Mouse (Mus musculus) liver, embryonic 14.5 days (tissue): Measurements from ENCODE around the gene Thsd4. TPM values are rescaled to one million over a fixed set of nuclear protein-coding genes. Genes with fewer than 3 reads are reported as not detected.

Experiments used
- ATAC-seq: fragments of 200-750 bp; cut with Nextera tagmentation; 2 replicates; pipeline ENCODE4 v1.8.0; 2017; ENCODE audit warnings: moderate number of reproducible peaks, mild to moderate bottlenecking, moderate library complexity; ENCODE audit not compliant: insufficient read depth
- DNase-seq, 3 experiments: peaks; one replicate each; pipeline ENCODE4 v3.0.0-alpha.2; 2012 to 2013; ENCODE audit warnings: low read depth in 3 of 3, low spot score in 3 of 3
- H3K27ac ChIP-seq: fragments of 300-500 bp; sonication (generic); 2 replicates; pipeline ENCODE4 v1.5.1; 2014; ENCODE audit warnings: moderate library complexity, mild to moderate bottlenecking, control low read depth, inconsistent platforms
- H3K27me3 ChIP-seq: fragments of 300-500 bp; sonication (generic); 2 replicates; pipeline ENCODE4 v1.6.1; 2014; ENCODE audit warnings: mild to moderate bottlenecking, low read length, moderate library complexity; ENCODE audit not compliant: control insufficient read depth, insufficient read depth
- H3K36me3 ChIP-seq: fragments of 300-500 bp; sonication (generic); replicated peaks from 2 replicates; pipeline ENCODE4 v1.6.1; 2014; ENCODE audit warnings: low read depth; ENCODE audit not compliant: control insufficient read depth, insufficient read depth
- H3K4me1 ChIP-seq, 2 experiments: fragments of 200-500 bp in 1 of 2; fragments of 300-500 bp in 1 of 2; sonication (generic) in 1 of 2; replicated peaks; 2 replicates each; pipeline ENCODE4 v1.6.1; 2012 to 2014; ENCODE audit warnings: antibody characterized with exemption in 1 of 2, inconsistent platforms in 1 of 2, low read length in 1 of 2; ENCODE audit not compliant: control insufficient read depth in 2 of 2, insufficient read depth in 2 of 2
- H3K4me2 ChIP-seq: fragments of 300-500 bp; sonication (generic); 2 replicates; pipeline ENCODE4 v1.6.1; 2014; ENCODE audit warnings: low read depth, mild to moderate bottlenecking, control low read depth, moderate library complexity
- H3K4me3 ChIP-seq, 2 experiments: fragments of 200-500 bp in 1 of 2; fragments of 300-500 bp in 1 of 2; sonication (generic) in 1 of 2; 2 replicates each; pipeline ENCODE4 v1.5.1; 2012 to 2014; ENCODE audit warnings: low read depth in 2 of 2, low read length in 2 of 2, mild to moderate bottlenecking in 2 of 2, control low read depth in 1 of 2, inconsistent platforms in 1 of 2, moderate library complexity in 1 of 2; ENCODE audit not compliant: insufficient read depth in 1 of 2
- H3K9ac ChIP-seq: fragments of 300-500 bp; sonication (generic); replicated peaks from 2 replicates; pipeline ENCODE4 v1.6.1; 2014; ENCODE audit warnings: mild to moderate bottlenecking, control low read depth, moderate library complexity
- H3K9me3 ChIP-seq: fragments of 300-500 bp; sonication (generic); 2 replicates; pipeline ENCODE4 v1.6.1; 2016; ENCODE audit warnings: low read length, mixed read lengths; ENCODE audit not compliant: control insufficient read depth
- CTCF ChIP-seq: IDR thresholded peaks from 2 replicates; pipeline ENCODE4 v1.5.1; 2016; ENCODE audit warnings: antibody characterized with exemption, low read depth, control low read depth
- EP300 ChIP-seq: IDR thresholded peaks from 2 replicates; pipeline ENCODE4 v1.6.1; 2016; ENCODE audit warnings: antibody characterized with exemption, low read depth
- whole genome bisulfite sequencing: fragments of 180-500 bp; shearing (Covaris S2); extraction: QIAGEN DNeasy Blood & Tissue Kit; methylation state at CpG from one replicate; pipeline ENCODE4 v1.1.7; 2014; ENCODE audit not compliant: insufficient replicate concordance; 5-methylcytosine and 5-hydroxymethylcytosine counted together
- polyA plus RNA-seq, 2 experiments: library from polyadenylated mRNA; depleted of rRNA in 1 of 2; stranded (reverse) in 1 of 2; unstranded in 1 of 2; fragments of >200 nt; fragmentation: Nextera tagmentation in 1 of 2; extraction: Ambion mirVana in 1 of 2; gene quantifications; 2 replicates each; pipeline versions ENCODE4 v1.2.1 to v1.2.3; 2012 to 2014

Gene Thsd4
- polyA plus RNA-seq, 2 experiments = 0.43 to 0.48 TPM

DNA sequence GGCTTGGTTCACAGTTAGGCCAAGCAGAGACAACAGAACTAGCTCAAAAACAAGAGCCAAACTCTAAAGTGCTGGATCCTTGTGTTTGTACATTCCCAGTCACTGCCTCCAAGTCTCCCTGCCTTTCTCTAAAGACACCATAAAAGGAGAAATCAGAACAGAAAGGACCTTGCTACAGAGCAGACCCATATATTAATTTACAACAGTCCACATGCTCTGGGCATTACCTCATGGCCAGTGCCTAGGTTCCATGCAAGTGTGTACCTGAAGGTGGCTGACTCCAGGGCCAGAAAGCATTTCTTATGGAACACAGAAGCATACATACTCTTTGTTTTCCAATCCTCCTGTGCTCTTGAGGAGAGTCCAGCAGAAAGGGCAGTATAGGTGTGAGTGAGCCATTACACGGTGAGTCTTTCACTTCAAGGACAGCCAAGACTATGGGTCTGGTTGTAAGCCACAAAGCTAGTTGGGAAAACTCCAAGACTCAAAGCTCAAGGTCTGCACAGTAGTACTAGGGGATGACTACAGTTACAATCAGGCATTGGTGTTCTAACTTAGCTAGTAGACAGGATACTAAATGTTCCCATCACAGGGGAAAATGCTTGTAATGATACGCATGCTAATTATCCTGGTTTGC, 216.5 kb downstream of the Thsd4 start:
- no peaks in the 10 kb centered on the region for H3K27me3 ChIP-seq
- H3K4me3 ChIP-seq = no peak overlapping the region
- H3K4me2 ChIP-seq = no peak overlapping the region
- DNase-seq = no peak
- no peaks in the 10 kb centered on the region for H3K9me3 ChIP-seq
- 61% methylated on average over 2 of the region's 2 CpGs for WGBS
- no peak for ATAC-seq
- H3K36me3 ChIP-seq = no peaks in the 10 kb centered on the region
- H3K4me1 ChIP-seq = 0 out of 4 replicates have a peak, but pooled peaks cover 0 to 2% of the 10 kb centered on the region in 2 experiments
- no peak overlapping the region for H3K9ac ChIP-seq
- no peak for TF ChIP-seq EP300
- no peak for TF ChIP-seq CTCF
- H3K27ac ChIP-seq = no peak overlapping the region

DNA sequence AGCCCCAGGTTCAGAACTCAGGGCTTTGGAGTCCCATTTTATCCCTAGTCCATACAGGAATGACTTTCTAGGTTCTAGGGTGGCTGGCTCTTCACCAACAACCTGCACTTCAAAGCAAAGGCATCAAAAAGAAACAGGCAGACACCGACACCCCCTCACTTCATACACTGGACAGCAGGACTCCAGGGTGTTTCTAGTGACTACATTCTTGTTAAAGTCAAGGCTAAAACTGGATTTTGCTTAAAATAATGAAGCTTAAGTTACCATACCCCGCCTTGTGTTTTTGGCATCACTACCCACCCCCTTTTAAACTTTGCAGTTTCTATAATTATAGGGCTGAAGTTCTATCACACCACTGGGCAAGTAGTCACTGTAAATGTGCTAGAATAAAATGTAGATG, 225.6 kb downstream of the Thsd4 start:
- H3K4me2 ChIP-seq = no peak overlapping the region
- DNase-seq = no peak
- TF ChIP-seq CTCF (no peak), EP300 (no peak)
- no peaks in the 10 kb centered on the region for H3K9me3 ChIP-seq
- no peak overlapping the region for H3K27ac ChIP-seq
- H3K4me1 ChIP-seq = no peaks in the 10 kb centered on the region
- H3K36me3 ChIP-seq = no peaks in the 10 kb centered on the region
- no peak overlapping the region for H3K9ac ChIP-seq
- WGBS = 61% methylated on average over 2 of the region's 2 CpGs
- ATAC-seq = no peak
- H3K4me3 ChIP-seq = no peak overlapping the region
- H3K27me3 ChIP-seq = no peaks in the 10 kb centered on the region

DNA sequence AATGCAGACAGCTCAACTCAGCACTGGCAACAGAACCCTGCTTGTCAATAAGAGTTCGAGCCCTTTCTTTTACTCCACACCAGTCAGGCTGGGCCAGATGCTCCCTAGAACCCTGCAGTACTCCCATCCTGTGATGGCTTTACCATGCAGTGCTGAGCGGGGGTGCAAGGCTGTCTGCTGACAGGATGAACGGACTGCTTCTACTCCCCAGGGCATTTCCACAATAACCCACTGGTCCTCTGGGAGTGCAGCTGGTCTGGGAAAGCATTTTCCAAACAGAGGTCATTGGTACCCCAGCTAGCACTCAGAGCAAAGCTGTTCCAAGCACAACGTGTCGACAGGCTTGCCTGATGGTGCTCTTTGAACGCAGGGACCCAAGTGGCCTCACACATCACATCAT, 226.6 kb downstream of the Thsd4 start:
- WGBS = 49% methylated on average over 6 of the region's 6 CpGs
- ATAC-seq (no peak), DNase-seq (no peak)
- Histone ChIP-seq H3K27ac (no peak overlapping the region), H3K36me3 (no peaks in the 10 kb centered on the region), H3K4me3 (no peak overlapping the region), H3K9ac (no peak overlapping the region), H3K4me1 (no peaks in the 10 kb centered on the region), H3K4me2 (no peak overlapping the region), H3K27me3 (no peaks in the 10 kb centered on the region), H3K9me3 (no peaks in the 10 kb centered on the region)
- TF ChIP-seq EP300 (no peak), CTCF (no peak)

GRCm38 (mm10) chr9:60293129-60293528, 228.7 kb downstream of the Thsd4 start:
- DNase-seq (no peak), ATAC-seq (no peak)
- TF ChIP-seq EP300 = no peak
- TF ChIP-seq CTCF = no peak
- Histone ChIP-seq H3K4me3 (no peak overlapping the region), H3K27ac (no peak overlapping the region), H3K4me1 (no peaks in the 10 kb centered on the region), H3K9me3 (no peaks in the 10 kb centered on the region), H3K9ac (no peak overlapping the region), H3K36me3 (no peaks in the 10 kb centered on the region), H3K27me3 (no peaks in the 10 kb centered on the region), H3K4me2 (no peak overlapping the region)
- 63% methylated on average over 6 of the region's 6 CpGs for WGBS

GRCm38 (mm10) chr9:60290780-60291179, 231.1 kb downstream of the Thsd4 start:
- Histone ChIP-seq H3K27me3 (no peaks in the 10 kb centered on the region), H3K9me3 (no peaks in the 10 kb centered on the region), H3K4me2 (no peak overlapping the region), H3K36me3 (no peaks in the 10 kb centered on the region), H3K27ac (no peak overlapping the region), H3K4me1 (no peaks in the 10 kb centered on the region), H3K4me3 (no peak overlapping the region), H3K9ac (no peak overlapping the region)
- no peak for DNase-seq
- 72% methylated on average over 8 of the region's 8 CpGs for WGBS
- ATAC-seq = no peak
- TF ChIP-seq CTCF (no peak), EP300 (no peak)
